Mouse (Mus musculus): ENCODE results near the gene Gm428.
"Not testable (repeated sequence)": the region's sequence is repeated elsewhere in the genome, so short reads cannot be mapped to it uniquely, and the experiment has no call there.

DNA sequence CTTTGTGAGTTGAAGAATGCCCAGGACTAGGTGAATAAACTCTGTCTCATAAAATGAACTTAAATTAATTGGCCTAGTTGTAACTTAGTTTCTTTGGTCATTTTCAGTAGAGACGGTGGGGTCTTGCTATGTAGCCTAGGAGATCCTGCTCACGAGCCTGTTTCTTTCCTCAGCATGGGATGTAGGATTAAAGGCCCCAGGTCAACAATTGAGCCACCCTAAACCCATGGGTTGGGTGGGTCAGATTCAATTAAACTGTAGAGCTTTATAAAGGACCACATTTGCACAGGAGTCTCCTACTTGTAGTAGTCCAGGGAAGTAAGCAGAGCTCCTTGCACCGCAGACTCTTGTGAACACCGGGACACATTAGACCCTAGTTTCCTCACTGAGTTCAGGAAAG is 15.3 kb upstream of the Gm428 start, which contains the start of gene Gm11239:
- not testable (repeated sequence) for TF ChIP-seq CTCF (IDR thresholded peaks at IDR 0.05; ENCODE audit: borderline replicate concordance, insufficient read depth, low read depth, low read length); POLR2A (IDR thresholded peaks at IDR 0.05; ENCODE audit: borderline replicate concordance, insufficient read depth, low read length)
